Mouse (Mus musculus) cortical plate, adult 2 months (tissue): ENCODE results near the gene Polg.

Source experiments
- CTCF ChIP-seq: fragments of 200-500 bp; IDR thresholded peaks from 2 replicates; pipeline ENCODE4 v1.5.1; 2011; ENCODE audit warnings: mild to moderate bottlenecking, control low read depth, low read length; ENCODE audit not compliant: insufficient read depth; ENCODE audit errors: extremely low read depth
- POLR2A ChIP-seq: fragments of 200-500 bp; IDR thresholded peaks from 2 replicates; pipeline ENCODE4 v1.6.1; 2011; ENCODE audit warnings: mild to moderate bottlenecking, low read length, control low read depth; ENCODE audit not compliant: insufficient read depth; ENCODE audit errors: extremely low read depth

GRCm38 (mm10) chr7:79472792-79473191, 6.6 kb upstream of the Polg start:
- TF ChIP-seq CTCF, result no peak
- no peak for TF ChIP-seq POLR2A
